Mouse (Mus musculus): ENCODE measurements around the gene Otoa. TPM values are rescaled to one million over a fixed set of nuclear protein-coding genes. Genes with fewer than 3 reads are reported as not detected.

The Otoa gene
- 0.26 and 0.88 TPM in 2 replicates for polyA plus RNA-seq (2012; rRNA removed; ENCODE audit: low replicate concordance)

DNA sequence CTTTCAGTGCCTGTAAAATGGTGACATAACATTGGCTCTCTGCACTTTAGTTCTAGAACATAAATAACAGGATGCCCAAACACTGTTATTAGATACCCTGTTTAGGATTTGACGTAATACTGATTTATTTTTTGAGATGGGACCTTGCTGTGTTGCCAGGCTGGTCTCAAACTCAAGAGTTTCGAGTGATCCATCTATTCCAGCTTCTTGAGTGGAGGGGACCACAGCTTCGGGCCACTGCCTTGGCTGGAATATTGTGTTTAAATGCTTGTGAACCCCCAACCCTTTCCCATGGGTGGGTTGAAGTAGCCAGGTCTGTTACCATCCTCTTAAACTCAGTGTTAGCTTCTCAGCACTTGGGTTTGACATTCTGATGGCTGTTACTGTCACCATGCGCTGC, at the start of gene Otoa:
TSS of gene Otoa (plus strand) at position 301 of the 400 bp plus-strand sequence.

DNA sequence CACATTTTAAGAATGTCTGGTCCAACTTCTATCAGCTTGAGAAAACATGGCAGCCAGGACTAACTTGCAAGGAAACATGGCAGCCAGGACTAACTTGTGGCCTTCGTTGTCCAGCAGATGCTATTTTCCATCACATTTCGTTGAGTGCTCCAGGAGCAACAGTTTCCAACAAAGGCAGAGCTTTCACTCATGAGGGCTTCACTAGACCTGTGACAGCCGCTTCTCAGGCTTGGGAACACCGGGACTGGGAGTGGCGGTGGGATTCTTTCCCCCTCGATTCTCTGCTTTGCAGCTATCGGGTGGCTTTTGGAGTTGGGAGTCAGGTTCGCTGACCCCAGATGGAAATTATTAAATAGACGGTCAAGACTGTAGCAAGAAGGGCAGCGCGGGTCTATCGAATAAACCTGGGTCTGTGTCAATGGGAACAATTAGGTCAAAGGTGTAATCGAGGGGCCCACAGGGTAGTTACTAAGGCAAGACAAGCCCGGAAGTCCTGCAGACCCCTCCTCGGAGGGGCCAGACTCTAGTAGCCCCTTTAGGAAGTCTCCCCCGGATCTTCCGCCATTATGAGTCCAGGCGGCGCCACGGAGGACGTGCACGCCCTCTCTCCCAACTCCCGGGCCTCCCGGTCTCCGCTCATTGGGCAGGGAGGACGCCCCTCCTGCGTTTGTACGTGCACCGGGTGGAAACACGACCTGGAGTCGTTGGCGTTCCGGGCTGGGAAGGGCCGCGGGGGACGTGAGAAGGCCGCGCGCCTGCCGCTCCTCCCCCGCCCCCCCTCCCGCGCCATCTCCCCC, 47.4 kb upstream of the Otoa start, which contains the start of gene Mettl9:
TSS of gene Mettl9 (plus strand) at position 590 of the 797 bp plus-strand sequence.

DNA sequence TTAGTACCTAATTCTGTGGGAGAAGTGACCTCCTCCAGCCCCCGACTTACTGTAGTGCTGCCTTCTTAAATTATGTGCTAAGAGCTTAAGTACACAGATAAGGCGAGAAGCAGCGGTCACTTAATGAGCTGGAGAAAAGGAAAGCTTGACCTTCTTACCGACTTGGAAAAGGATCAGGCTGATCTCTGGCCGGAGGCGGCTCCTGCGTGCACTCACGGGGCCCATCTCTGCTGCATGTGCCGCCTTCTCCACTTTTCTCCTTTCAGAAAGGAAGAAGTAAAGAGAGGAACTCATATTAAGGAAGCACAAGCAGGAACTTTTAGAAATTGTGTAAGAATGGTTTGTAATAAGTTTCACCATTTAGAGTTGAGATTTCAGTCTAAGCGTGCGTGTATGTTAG, 7.2 kb upstream of the Otoa start, which contains the start of gene Igsf6:
TSS of gene Igsf6 (minus strand) at position 292 of the 400 bp plus-strand sequence.

Other genes starting within 250 kb of the Otoa start
- gene Eef2k, start 238.8 kb upstream of the Otoa start, polyA plus RNA-seq (2012; rRNA removed; ENCODE audit: low replicate concordance), result 6.8 and 7.6 TPM in 2 replicates
- 9.0 and 11.5 TPM in 2 replicates for gene Polr3e, start 163.9 kb upstream of the Otoa start, polyA plus RNA-seq (2012; rRNA removed; ENCODE audit: low replicate concordance)
- gene Cdr2, start 99.3 kb upstream of the Otoa start, polyA plus RNA-seq (2012; rRNA removed; ENCODE audit: low replicate concordance), result 83.0 and 83.6 TPM in 2 replicates
- gene Mfsd13b, start 99.1 kb upstream of the Otoa start, polyA plus RNA-seq (2012; rRNA removed; ENCODE audit: low replicate concordance), result 0.13 and 1.7 TPM in 2 replicates
- 18.3 and 34.9 TPM in 2 replicates for gene Mettl9, start 47.2 kb upstream of the Otoa start, polyA plus RNA-seq (2012; rRNA removed; ENCODE audit: low replicate concordance)
- 0.19 and 0.20 TPM in 2 replicates for gene Igsf6, start 7.1 kb upstream of the Otoa start, polyA plus RNA-seq (2012; rRNA removed; ENCODE audit: low replicate concordance)